ENCODE assay signal across 9 mouse cellular contexts in the genomic region with DNA sequence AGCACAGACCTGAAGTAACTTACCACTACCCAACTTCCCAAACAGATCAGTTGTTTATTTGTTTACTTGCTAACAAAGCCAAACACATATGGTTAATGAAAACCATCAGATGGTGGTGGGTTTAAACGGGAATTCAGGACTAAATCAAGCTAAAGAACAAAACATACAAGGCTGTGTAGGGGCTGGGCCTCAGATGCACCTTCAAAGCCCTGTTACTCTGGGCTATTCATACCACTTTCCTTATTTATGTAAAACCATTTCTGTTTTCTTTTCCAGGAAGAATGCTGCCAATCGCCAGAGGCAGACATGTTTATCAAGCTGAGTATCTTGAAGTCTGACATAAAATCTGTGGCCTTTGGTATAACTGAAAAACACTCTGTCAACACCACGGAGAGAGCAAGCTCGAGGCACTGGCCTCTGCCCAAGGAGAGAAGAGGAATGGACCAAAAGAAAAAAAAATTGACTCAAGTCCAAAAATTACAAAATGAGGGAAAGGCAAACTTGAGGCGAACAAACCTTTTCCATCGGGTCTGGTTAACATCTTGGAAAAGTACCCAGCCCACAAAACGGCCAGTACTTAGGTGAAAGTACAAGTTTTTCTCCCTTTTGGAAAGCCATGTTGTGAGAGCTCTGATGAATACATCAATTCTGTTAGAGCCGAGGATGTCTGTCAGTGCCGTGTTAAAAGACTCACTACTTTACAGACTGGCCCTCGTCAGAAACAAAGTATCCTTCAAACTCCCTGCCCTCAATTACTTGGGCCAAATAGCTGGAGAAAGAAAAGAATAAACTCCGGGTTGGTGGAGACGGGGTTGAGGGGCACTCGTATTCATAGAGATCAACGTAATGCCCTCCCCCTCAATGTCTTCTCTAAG.
DNase-seq lines count a peak whose midpoint lies in the region; ATAC-seq lines count a peak whose summit lies in the region.
"Had no signal": no experiment of that assay in that cellular context is flagged by ENCODE, and none has a peak within 500 bp of the region (broad histone marks: within the 10 kb centered on the region; RNA-seq: fewer than 3 reads in every experiment).

No protein-coding gene starts in this region.

- no peaks in the 10 kb centered on the region for H3K36me3 ChIP-seq in kidney, embryonic 16.5 days (ENCODE audit: insufficient read depth, low read length)
- H3K36me3 ChIP-seq in embryonic facial prominence, embryonic 15.5 days = no peaks in the 10 kb centered on the region
- H3K36me3 ChIP-seq in heart, embryonic 10.5 days = no peaks in the 10 kb centered on the region

- no peak overlapping the region for H3K9ac ChIP-seq in kidney, embryonic 16.5 days (replicated peaks; ENCODE audit: low read length)
- no peak overlapping the region for H3K9ac ChIP-seq in embryonic facial prominence, embryonic 15.5 days

- no peak overlapping the region for H3K4me3 ChIP-seq in kidney, embryonic 16.5 days (ENCODE audit: low read length)
- H3K4me3 ChIP-seq in embryonic facial prominence, embryonic 15.5 days (replicated peaks) = no peak overlapping the region
- H3K4me3 ChIP-seq in heart, embryonic 10.5 days = no peak overlapping the region

- H3K4me2 ChIP-seq in kidney, embryonic 16.5 days (replicated peaks; ENCODE audit: low read depth, low read length) = no peak overlapping the region
- H3K4me2 ChIP-seq in embryonic facial prominence, embryonic 15.5 days (replicated peaks) = no peak overlapping the region

- 0 out of 2 replicates have a peak, but pooled peaks cover 18% of the 10 kb centered on the region for H3K4me1 ChIP-seq in kidney, embryonic 16.5 days (ENCODE audit: insufficient read depth, low read length)
- peaks cover 18% of the 10 kb centered on the region for H3K4me1 ChIP-seq in embryonic facial prominence, embryonic 15.5 days
- peaks cover 24% of the 10 kb centered on the region for H3K4me1 ChIP-seq in heart, embryonic 10.5 days

- WGBS in kidney, embryonic 16.5 days = 62% methylated on average over 14 of the region's 14 CpGs
- 44% methylated on average over 14 of the region's 14 CpGs for WGBS in embryonic facial prominence, embryonic 15.5 days
- WGBS in heart, embryonic 10.5 days = 63% methylated on average over 14 of the region's 14 CpGs

- DNase-seq in kidney, postnatal 14 days = peak; percentile 21
- DNase-seq in heart, embryonic 10.5 days (ENCODE audit: low spot score) = no peak
- peak; percentile 39 for DNase-seq in lung, postnatal 36 days
- no peak for DNase-seq in adrenal gland, postnatal 36 days
- no peak for DNase-seq in layer of hippocampus, adult 9-11 months
- DNase-seq in kidney, adult 18-20 months = no peak

- no peaks in the 10 kb centered on the region for H3K27me3 ChIP-seq in kidney, embryonic 16.5 days (ENCODE audit: insufficient read depth, low read length)
- H3K27me3 ChIP-seq in embryonic facial prominence, embryonic 15.5 days = no peaks in the 10 kb centered on the region
- no peaks in the 10 kb centered on the region for H3K27me3 ChIP-seq in heart, embryonic 10.5 days (ENCODE audit: insufficient read depth, poor library complexity, severe bottlenecking)

- no peak for ATAC-seq in kidney, embryonic 16.5 days (ENCODE audit: low FRiP score, low TSS enrichment)
- ATAC-seq in embryonic facial prominence, embryonic 15.5 days (ENCODE audit: insufficient number of reproducible peaks, low FRiP score, low TSS enrichment, low read depth) = peak; percentile 31; the same call in 1 of the 2 replicates
- ATAC-seq: hindbrain, embryonic 16.5 days had no signal

- no peaks in the 10 kb centered on the region for H3K9me3 ChIP-seq in kidney, embryonic 16.5 days (ENCODE audit: low read length)
- no peaks in the 10 kb centered on the region for H3K9me3 ChIP-seq in embryonic facial prominence, embryonic 15.5 days (replicated peaks)
- no peaks in the 10 kb centered on the region for H3K9me3 ChIP-seq in heart, embryonic 10.5 days

- H3K27ac ChIP-seq in kidney, embryonic 16.5 days (ENCODE audit: low read length) = no peak overlapping the region
- H3K27ac ChIP-seq in embryonic facial prominence, embryonic 15.5 days (replicated peaks) = peak overlapping the region; percentile 77
- peak overlapping the region; percentile 37; the same call in 1 of the 2 replicates for H3K27ac ChIP-seq in heart, embryonic 10.5 days

Comparison
In these comparisons a context has a peak if more than half of its experiments do, and no peak if none do; other contexts are left out.
1. DNase-seq: peak in kidney, postnatal 14 days (single experiment) and lung, postnatal 36 days (single experiment); none in heart, embryonic 10.5 days (single experiment), adrenal gland, postnatal 36 days (0 of 2), layer of hippocampus, adult 9-11 months (single experiment) and kidney, adult 18-20 months (single experiment).